Mouse (Mus musculus) neutrophil, adult 5-6 weeks (primary cell): ENCODE measurements around the gene Scd3. TPM values are rescaled to one million over a fixed set of nuclear protein-coding genes. Genes with fewer than 3 reads are reported as not detected.
A peak's percentile ranks its signal among the peaks of the same experiment; 100 is the strongest.
"Not testable (repeated sequence)": the region's sequence is repeated elsewhere in the genome, so short reads cannot be mapped to it uniquely, and the experiment has no call there.

Source experiments
- ATAC-seq: fragments of 151-379, 151-347 bp; 2 replicates; pipeline ENCODE4 v1.8.0; 2017; ENCODE audit warnings: mild to moderate bottlenecking, moderate TSS enrichment; ENCODE audit not compliant: insufficient number of reproducible peaks, poor library complexity, low FRiP score, severe bottlenecking; ENCODE audit errors: extremely low read depth
- total RNA-seq: library from RNA; stranded (forward); fragments of 200-1000 nt; gene quantifications from 2 replicates; pipeline ENCODE4 v1.2.3, GENCODE M21; 2017

The Scd3 gene
- total RNA-seq, 1 experiment from 2014 or later: not detected

GRCm38 (mm10) chr19:44229776-44230175, 26.7 kb downstream of the Scd3 start:
- no peak for ATAC-seq

- no peak for ATAC-seq
These were observed 27.1 kb downstream of the Scd3 start for GRCm38 (mm10) chr19:44230212-44230611.

GRCm38 (mm10) chr19:44231608-44232151, 28.6 kb downstream of the Scd3 start:
- no peak for ATAC-seq

DNA sequence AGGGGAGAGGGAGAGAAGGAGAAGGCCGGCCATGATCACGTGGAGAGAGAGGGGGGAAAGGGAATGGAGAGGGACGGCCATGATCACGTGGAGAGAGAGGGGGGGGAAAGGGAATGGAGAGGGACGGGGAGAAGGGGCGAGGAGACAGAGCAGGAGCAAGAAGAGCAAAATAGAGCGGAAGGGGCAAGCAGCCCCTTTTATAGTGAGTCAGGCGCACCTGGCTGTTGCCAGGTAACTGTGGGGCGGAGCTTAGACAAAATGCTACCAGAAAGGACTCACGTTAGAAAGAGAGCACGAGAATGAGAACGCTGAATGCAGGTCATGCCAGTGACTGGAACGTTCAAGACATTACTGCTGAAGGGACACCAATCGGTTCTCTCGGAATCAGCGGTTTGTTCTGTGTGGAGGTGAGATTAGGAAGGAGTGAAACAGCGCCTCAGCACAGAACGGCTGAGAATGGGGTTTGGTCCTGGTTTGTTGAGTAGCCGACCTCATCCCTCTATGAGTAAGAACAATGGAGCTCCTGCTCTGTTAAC, 34.5 kb downstream of the Scd3 start:
- no peak for ATAC-seq

DNA sequence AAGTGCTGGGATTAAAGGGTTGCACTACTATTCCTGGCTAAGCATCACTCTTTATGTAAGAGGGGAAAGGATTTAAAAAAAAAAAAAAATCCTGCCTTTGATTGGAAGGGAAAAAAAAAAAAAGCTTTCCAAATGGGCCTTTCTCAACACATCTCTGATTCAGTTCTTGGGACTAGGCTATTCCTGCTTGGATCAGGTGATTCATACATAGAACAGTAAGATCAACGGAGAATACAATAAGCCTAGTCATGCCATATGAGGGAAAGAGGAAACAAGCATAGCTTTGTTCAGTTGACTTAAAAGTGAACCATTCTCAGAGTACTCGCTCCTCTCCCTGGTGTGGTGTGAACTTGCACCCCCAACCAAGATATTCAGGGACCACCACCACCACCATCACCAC, 35.8 kb downstream of the Scd3 start:
- no peak for ATAC-seq

DNA sequence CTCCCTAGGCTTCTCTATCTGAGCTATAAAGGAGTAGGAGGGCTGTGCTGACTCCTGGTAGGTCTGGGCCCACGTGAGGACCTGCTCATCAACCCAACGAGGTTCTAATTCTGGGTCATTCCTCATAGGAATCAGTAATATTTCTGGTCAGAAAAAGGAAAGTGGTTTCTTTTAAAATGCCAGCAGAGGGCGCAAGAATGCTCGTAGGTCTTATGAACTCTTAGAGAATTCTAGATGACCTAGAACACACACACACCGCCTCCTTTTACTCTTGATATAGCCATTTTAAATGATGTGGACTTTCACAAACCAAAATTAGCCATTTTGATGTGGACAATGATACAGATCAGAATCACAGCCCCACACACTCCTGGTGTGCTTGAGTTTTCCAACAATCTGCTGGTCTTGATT, 42.7 kb downstream of the Scd3 start:
- 0 out of 2 replicates have a peak, but pooled peaks have one; percentile 17 for ATAC-seq

GRCm38 (mm10) chr19:44246341-44246911, 43.4 kb downstream of the Scd3 start:
- no peak for ATAC-seq

DNA sequence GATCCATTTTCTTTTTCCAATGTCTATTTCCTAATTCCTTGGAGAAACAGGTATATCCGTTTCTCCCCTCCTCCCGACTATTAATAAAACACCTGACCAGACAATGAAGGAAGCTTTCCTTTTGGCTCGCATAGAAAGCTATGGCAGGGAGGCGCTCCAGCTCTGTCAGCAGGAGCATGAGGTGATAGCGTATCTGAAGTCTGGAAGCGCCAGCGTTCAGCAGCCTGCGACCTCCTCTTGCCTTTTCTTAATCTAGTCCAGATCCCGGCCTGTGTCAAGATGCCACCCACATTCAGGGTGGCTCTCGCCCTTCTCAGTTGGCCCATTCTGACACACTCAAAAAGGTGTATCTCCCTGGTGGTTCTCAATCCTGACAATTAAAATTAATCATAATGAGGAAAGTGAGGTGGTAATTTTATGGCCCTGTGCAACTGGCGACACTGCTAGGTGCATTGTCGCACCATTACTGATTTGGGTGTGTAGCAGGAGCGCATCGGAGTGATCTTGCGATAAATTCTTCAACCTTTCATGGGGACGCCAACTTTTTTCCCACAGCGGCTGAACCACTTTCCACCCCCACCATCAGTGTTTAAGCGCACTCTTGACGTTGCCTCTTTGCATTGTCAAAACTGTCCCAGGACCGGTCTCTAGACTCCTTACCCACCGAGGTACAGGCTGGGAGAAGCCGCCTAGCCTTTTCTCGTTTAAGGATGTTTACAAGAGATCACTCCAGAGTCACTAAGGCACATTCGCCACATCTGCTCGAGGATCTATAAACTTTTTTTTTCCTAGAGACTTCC, 44.4 kb downstream of the Scd3 start:
- no peak for ATAC-seq

DNA sequence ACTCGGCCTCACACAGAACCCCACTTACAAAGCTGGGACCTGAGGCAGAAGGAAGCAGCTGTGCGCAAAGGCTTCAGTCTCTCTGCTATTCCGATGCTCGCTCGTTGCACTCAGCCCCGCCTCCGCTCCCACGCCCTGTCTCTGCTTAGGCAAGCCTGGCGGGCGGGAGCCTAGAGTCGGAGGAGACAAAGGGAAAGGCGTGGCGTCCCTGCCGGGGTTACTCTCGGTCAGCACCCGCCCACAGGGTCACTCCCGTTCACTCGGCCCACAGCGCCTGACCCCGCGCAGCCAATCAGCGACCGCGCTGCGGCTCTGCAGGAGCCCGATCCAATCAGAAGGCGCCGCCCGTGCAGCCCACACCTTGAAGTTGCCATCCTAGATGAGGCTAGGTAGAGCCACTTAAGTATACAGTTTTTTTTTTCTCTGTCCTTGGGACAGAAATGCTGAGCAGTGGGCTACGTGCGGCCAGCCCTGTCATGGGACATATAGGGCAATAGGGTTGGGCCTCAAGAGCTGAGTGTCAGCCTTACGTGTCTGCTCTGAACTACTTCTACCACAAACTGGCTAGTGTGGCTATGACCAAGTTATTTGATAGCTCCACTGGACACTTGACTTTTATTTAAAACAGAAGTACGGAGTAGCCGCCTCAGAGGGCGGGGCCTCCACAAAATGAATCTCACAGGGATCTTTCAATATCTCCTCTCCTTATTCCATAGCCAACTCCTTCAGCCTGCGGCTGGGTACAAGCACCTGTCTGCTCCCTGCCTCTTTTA, 45.2 kb downstream of the Scd3 start:
- peak; percentile 96 for ATAC-seq

- ATAC-seq: no peak
These were observed 45.8 kb downstream of the Scd3 start for GRCm38 (mm10) chr19:44248854-44249351.

DNA sequence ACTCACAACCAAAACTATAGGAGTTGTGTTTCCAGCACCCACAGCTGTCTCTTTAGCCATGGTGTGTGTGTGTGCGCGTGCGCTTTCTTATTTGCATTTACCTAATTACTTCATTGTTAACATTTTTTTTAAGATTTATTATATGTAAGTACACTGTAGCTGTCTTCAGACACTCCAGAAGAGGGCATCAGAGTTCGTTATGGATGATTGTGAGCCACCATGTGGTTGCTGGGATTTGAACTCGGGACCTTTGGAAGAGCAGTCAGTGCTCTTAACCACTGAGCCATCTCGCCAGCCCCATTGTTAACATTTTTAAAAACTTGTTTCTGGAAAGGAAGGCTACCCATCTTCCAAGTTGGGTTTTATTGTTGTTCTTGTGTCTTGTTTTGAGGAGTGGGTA, 48.1 kb downstream of the Scd3 start:
- ATAC-seq: not testable (repeated sequence)

DNA sequence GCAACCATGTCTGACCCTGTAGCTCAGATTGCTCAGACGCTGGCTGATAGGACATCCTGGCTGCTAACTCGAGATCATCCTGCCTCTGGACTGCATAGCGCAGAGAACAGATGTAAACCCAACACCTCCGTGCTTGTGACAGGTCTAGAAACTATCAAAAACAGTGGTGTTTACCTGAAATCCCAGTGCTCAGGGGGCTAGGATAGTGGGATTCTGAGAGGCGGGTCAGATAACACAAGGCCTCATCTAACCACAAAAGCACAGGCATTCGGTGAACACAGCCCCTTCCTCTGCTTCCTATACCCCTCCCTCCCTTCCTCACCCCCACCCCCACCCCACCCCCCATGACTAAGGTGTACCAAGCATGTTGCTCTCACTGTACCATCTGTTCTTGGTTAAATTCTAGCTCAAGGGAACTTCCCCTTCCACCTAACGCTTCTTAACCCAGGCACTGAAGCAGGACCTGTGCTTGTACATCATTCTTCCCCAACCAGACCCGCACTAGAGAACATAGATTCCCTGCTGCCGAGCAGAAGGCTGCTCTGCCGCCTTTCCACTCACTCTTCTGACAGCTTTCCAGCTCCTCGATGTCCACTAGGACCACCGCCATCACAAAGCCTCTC, 49.0 kb downstream of the Scd3 start:
- peak; percentile 35; the same call in 1 of the 2 replicates for ATAC-seq

DNA sequence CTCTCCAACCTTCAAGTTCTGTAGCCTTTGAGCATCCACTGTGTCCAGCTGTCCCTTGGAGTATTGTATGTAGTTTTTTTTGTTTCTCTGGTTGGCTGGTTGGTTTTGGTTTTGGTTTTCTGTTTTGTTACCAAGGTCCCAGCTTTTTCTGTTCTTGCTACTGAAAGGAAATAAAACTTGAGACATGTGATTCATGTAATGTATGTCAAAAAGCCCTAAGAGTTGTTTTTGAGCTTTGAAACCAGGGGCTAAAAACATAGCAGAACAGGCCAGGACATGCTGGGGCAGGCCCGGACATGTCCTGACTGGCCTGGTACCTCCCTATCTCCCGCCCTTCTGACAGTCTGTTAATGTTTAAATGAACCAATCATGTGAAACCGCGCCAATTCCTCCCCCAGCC, 51.0 kb downstream of the Scd3 start:
- not testable (repeated sequence) for ATAC-seq

- no peak for ATAC-seq
These were observed 54.4 kb downstream of the Scd3 start for GRCm38 (mm10) chr19:44257377-44257966.

GRCm38 (mm10) chr19:44259484-44259883, 56.4 kb downstream of the Scd3 start:
- no peak for ATAC-seq

GRCm38 (mm10) chr19:44260487-44260886, 57.4 kb downstream of the Scd3 start:
- ATAC-seq: no peak

- no peak for ATAC-seq
These were observed 58.7 kb downstream of the Scd3 start for GRCm38 (mm10) chr19:44261774-44262173.

DNA sequence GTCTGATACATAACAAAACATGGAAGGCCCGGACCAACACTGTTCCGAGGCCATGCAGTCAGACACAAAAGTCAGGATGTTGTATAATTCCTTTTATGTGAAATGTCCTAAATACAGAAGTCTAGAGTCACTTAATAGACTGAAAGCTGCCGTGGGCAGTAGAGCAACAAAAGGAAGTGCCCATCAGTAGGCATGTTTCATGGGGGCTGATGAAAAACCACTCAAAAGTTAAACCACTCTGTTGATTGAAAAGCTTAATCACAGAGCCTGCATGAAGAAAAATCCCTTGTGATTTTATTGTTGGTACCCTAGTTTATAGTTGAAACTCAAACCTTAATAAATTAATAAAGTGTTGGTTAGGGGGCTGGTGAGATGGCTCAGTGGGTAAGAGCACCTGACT, 60.5 kb downstream of the Scd3 start:
- ATAC-seq: no peak
